Mouse (Mus musculus): ENCODE results near the gene Frmd8.

The Frmd8 gene

GRCm38 (mm10) chr19:5804371-5804899, 70.6 kb downstream of the Frmd8 start:
- peak in 1 of 2 experiments; percentile 47 for DNase-seq

GRCm38 (mm10) chr19:5803881-5804279, 71.2 kb downstream of the Frmd8 start:
- DNase-seq = no peak

DNA sequence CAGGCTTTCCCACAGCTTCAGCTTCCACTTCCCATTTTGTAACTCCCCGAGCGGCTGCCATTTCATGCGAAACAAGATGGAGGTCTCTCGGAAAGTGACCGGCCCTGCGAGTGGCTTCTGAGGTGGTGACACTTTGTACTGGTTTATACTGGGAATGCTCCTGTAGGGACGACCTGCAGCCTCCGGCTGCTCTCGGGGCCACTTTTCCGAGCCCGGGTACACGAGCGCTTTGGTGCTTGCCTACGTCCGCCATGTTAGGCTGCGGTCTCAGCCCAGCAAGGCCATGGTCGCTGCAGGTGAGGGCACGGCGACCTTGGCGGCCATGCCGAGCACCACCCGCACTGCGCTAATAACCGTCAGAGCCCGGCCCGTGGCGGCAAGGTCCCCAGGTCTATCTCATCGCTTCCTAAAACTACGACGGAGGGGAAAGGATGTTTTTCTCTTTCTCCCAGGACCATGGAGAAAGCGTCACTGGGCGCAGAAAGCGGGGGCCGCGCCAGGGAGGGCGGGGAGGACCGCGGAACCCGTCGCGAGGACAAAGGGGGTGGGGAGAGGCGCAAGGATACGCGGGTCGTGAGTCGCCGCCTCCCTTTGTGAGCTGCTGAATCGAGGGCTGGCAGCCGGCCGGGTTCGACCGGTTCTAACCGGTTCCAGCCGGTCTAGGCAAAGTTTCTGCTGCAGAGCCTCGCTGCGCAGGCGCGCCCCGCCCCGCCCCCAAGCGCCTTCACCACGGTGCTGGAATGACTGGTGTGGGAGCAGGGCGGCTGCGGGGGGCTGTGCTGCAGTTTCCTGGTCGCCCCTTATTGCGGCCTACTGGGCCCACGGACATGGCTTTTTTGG, 71.8 kb downstream of the Frmd8 start:
- DNase-seq = peak; percentile 97 to 98

GRCm38 (mm10) chr19:5802787-5803040, 72.4 kb downstream of the Frmd8 start:
- DNase-seq = no peak

- peak; percentile 85 to 89 for DNase-seq
These were observed 72.9 kb downstream of the Frmd8 start for GRCm38 (mm10) chr19:5802011-5802786.

GRCm38 (mm10) chr19:5801432-5801964, 73.6 kb downstream of the Frmd8 start:
- no peak for DNase-seq

DNA sequence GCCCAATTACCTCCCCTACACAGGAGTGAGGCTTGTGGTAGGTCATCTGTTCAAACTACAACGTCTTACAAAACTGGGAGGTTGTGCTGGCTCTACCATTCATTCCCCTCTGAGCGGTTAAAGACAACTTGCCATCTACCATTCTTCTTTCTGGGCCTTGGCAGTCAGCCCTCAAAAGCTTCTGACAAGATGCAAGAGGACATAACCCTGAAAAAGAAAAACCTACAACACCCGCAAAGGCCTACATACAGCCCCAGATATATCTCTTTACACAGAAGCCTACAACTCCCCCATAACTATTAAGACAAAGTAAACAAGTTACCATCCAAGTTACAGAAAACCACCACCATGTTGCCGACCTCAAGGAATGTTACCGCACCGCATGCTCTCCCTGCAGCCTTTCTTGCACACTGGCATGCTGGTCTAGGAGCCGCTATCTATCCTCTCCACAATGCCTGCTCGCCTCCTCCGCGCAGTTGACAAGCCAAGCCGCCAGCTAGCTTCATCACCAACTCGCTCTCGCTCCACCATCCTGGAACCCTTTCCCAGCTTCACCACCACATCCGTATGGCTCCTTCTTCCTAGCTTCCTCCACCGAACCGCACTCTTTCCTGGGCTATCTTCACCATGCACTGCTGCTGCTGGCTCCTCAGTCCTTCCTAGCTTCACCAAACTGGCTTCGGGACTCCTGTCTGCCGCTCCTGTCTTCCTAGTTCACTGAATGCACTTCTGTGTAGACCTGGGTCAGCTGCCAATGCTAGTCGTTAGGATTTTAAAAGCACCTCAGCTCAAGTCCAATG, 74.2 kb downstream of the Frmd8 start:
- DNase-seq = no peak

DNA sequence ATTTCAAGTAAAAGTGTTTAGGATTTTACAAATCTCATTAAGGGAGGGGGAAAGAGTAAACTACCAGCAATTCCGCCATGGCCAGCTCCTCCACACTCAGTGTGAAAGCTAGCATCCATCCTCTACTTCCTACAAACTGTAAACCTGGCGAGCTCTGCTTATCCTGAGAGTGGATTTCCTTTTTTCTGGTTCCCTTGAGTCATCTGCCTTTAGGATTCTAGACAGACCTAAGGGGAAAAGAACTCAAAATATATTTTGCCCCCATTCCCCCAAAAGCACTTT, 74.8 kb downstream of the Frmd8 start:
- no peak for DNase-seq

Data from thymus, adult 18-20 months (tissue).